Mouse (Mus musculus) G1E (cell line): ENCODE results near the gene Prm1. TPM values are rescaled to one million over a fixed set of nuclear protein-coding genes. Genes with fewer than 3 reads are reported as not detected.
A peak's percentile ranks its signal among the peaks of the same experiment; 100 is the strongest.

Source experiments
- ATAC-seq: 2 replicates; pipeline ENCODE4 v1.8.0; 2016; ENCODE audit warnings: mild to moderate bottlenecking; ENCODE audit not compliant: insufficient number of reproducible peaks, poor library complexity, low FRiP score, severe bottlenecking; ENCODE audit errors: extremely low read depth
- DNase-seq: peaks from one replicate; pipeline ENCODE4 v3.0.0; 2012; ENCODE audit warnings: low spot score
- H3K27me3 ChIP-seq: 2 replicates; pipeline ENCODE4 v1.6.1; 2012; ENCODE audit warnings: mild to moderate bottlenecking, low read length, inconsistent platforms; ENCODE audit not compliant: insufficient read depth
- H3K36me3 ChIP-seq: replicated peaks from 2 replicates; pipeline ENCODE3; 2012; ENCODE audit warnings: mild to moderate bottlenecking, inconsistent platforms
- H3K4me1 ChIP-seq: 2 replicates; pipeline ENCODE4 v1.6.1; 2012; ENCODE audit warnings: low read depth, low read length, inconsistent platforms, mixed read lengths; ENCODE audit not compliant: insufficient read depth
- H3K4me3 ChIP-seq: 2 replicates; pipeline ENCODE4 v1.5.1; 2012; ENCODE audit warnings: low read depth, mild to moderate bottlenecking, inconsistent platforms, low read length, moderate library complexity, mixed read lengths
- H3K9me3 ChIP-seq: replicated peaks from 2 replicates; pipeline ENCODE4 v1.6.1; 2012; ENCODE audit warnings: inconsistent platforms
- CTCF ChIP-seq: IDR thresholded peaks from 2 replicates; pipeline ENCODE4 v1.5.1; 2012; ENCODE audit warnings: low read depth, low read length, inconsistent platforms, mixed read lengths
- GATA1 ChIP-seq: IDR thresholded peaks from 2 replicates; pipeline ENCODE4 v1.6.1; 2012; ENCODE audit warnings: borderline replicate concordance, low read length, inconsistent platforms, mixed read lengths
- GATA2 ChIP-seq: IDR thresholded peaks from 2 replicates; pipeline ENCODE4 v1.6.1; 2012; ENCODE audit warnings: low read depth, low read length, inconsistent platforms, borderline replicate concordance
- POLR2AphosphoS5 ChIP-seq: IDR thresholded peaks from 2 replicates; pipeline ENCODE4 v1.6.1; 2012; ENCODE audit warnings: low read depth, low read length, inconsistent platforms; ENCODE audit not compliant: insufficient replicate concordance
- TAL1 ChIP-seq: conservative IDR thresholded peaks from 2 replicates; pipeline ENCODE4 v1.6.1; 2012; ENCODE audit warnings: low read depth, low read length, inconsistent platforms, mixed read lengths
- polyA plus RNA-seq: library from polyadenylated mRNA; stranded (reverse); fragments of >175 nt; gene quantifications from 2 replicates; pipeline ENCODE4 v1.2.3, GENCODE M21; 2012
- total RNA-seq, 2 experiments: library from RNA; stranded (forward) in 1 of 2; stranded (reverse) in 1 of 2; fragments of 200-1000 nt in 1 of 2; fragments of >200 nt in 1 of 2; fragmentation: Nextera tagmentation in 1 of 2; gene quantifications; 2 replicates each; pipeline ENCODE4 v1.2.3; 2014 to 2017

Gene Prm1
- total and polyA plus RNA-seq, 3 experiments = not detected

DNA sequence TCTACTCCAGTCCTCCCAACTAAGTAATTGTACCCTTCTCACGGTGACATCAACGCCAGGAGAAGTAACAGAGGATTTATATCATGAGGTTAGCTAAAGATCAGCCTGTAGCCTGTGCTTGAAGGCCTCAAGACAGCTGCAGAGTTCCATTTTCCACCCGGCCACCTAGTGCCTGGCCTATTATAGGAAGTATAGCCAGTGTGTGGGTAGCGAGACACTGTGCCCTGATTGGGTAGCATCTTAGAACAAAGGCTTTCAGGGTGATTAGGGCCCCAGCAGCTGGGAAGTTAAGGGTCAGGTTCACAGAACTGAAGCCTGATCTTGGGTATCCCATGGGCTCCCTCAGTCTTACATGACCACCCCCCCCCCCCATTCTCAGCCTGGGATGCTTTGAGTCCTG is 16.8 kb downstream of the Prm1 start:
- no peak overlapping the region for H3K4me3 ChIP-seq
- peaks cover 55% of the 10 kb centered on the region for H3K4me1 ChIP-seq
- peaks cover 34% of the 10 kb centered on the region for H3K27me3 ChIP-seq
- H3K36me3 ChIP-seq = peaks cover 9% of the 10 kb centered on the region
- TF ChIP-seq GATA1 = no peak
- no peak for TF ChIP-seq CTCF
- DNase-seq (no peak), ATAC-seq (no peak)
- peaks cover 7% of the 10 kb centered on the region for H3K9me3 ChIP-seq

DNA sequence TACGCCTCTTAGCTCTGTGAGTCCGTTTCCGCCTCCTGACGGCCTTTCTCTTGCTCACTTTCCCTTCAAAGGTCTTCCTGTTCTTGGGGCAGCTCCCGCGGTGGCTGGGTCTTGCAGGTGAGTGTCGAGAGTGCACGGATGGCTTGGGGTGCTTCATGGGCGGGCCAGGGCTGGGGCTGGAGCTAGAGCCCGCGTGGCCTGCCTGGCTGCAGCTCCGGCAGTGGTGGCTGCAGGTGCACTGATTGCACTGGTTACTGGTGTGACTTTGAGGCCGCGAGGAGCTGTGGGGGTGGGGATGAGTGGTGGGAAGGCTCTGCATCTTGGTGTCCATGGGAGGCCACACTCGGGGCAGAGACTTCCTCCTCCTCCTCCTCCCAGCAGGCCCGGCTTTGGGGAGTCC is 17.4 kb downstream of the Prm1 start, which contains the start of gene Tnp2:
Tnp2 (minus strand) TSS at position 390 of the 400 bp plus-strand sequence.
- no peak for ATAC-seq
- TF ChIP-seq CTCF (no peak), GATA2 (no peak), TAL1 (no peak), POLR2AphosphoS5 (no peak), GATA1 (no peak)
- Histone ChIP-seq H3K36me3 (peaks cover 14% of the 10 kb centered on the region), H3K4me1 (peaks cover 61% of the 10 kb centered on the region), H3K4me3 (peak within 1 kb of the TSS; percentile 11; the same call in 1 of the 2 replicates), H3K27me3 (peaks cover 34% of the 10 kb centered on the region), H3K9me3 (peaks cover 7% of the 10 kb centered on the region)
- no peak for DNase-seq

DNA sequence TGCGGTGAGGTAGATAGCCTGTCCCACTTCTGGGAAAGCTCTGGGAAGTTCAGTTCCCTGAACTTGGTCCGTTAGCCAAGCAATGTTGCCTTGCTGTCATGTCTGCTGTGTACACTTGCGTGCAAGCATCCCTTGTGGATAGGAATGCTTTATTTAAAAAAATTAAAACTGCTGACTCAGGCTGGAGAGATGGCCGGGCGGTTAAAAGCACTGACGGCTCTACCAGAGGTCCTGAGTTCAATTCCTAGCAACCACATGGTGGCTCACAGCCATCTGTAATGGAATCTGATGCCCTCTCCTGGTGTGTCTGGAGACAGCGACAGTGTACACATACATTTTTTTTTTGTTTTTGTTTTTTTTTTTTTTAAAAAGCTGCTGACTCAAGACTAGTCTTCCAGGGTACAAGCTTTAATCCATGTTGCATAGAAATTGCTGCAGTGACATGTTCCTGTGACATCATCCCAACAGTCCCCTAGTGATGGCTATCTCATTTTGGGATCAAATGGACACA is 18.0 kb downstream of the Prm1 start:
- Histone ChIP-seq H3K4me1 (peaks cover 67% of the 10 kb centered on the region), H3K4me3 (no peak overlapping the region), H3K36me3 (peaks cover 21% of the 10 kb centered on the region), H3K27me3 (peaks cover 34% of the 10 kb centered on the region), H3K9me3 (peaks cover 7% of the 10 kb centered on the region)
- ATAC-seq (no peak), DNase-seq (no peak)
- TF ChIP-seq POLR2AphosphoS5 (no peak), CTCF (no peak), GATA1 (no peak), GATA2 (no peak), TAL1 (no peak)

DNA sequence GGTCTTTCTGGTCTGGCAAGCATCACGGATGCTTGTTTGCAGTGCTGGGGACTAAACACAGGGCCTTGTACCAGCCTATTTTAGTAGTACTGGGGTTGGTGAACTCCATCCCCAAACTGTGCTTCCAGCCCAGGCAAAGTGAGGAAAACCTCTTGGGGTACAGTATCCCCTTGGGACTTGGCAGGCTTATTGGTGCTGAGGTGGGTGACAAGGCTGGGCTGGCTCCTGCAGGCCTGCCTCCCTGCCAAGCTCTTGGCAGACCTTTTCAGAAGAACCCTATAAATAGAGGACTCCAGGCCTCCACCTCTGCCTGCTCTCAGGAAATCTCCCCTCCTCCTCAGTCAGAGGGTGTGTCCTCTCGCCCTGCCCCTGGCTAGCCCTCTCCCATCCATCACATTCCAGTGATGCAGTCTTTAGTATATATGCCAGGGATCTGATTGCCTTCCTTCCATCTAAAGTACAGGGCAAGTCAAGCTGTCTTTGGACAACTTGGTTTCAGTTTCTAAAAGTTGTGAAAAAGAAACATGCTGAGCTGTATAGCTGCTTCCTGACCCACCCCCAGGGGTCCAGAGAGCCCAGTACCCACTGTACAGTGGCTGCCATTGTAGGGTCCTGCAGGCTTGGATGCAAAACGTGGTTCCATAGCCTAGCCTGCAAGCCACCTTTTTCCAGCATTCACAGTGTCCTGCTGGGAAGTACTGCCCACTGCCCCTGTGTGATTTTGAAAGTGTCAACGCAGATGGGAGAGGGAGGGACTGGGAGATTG is 18.7 kb downstream of the Prm1 start:
- DNase-seq (no peak), ATAC-seq (no peak)
- Histone ChIP-seq H3K4me1 (peaks cover 74% of the 10 kb centered on the region), H3K27me3 (peaks cover 29% of the 10 kb centered on the region), H3K36me3 (peaks cover 26% of the 10 kb centered on the region), H3K9me3 (peaks cover 7% of the 10 kb centered on the region), H3K4me3 (peak overlapping the region; percentile 84; the same call in 1 of the 2 replicates)
- no peak for TF ChIP-seq GATA1
- no peak for TF ChIP-seq GATA2
- no peak for TF ChIP-seq POLR2AphosphoS5
- no peak for TF ChIP-seq CTCF
- TF ChIP-seq TAL1 = no peak

DNA sequence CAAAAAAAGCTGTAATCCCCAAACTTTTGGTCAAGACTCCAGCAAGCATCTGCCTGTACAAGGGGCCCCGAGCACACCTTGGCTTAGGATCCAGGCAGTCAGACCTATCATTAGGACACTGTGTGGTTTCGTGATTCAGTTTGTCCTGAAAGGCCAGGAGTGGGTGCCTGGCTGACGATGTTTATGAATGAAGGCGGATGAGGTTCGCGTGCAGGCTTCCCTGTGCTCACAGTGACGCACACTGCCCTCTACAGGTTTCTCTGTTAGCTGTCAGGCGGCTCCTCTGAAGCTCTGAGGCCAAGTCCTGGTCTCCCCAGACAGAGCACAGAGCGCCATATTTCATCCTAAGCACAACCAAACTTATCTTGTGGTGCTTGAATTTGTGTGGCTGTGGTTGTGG is 19.4 kb downstream of the Prm1 start:
- Histone ChIP-seq H3K4me1 (peaks cover 78% of the 10 kb centered on the region), H3K27me3 (peaks cover 23% of the 10 kb centered on the region), H3K9me3 (peaks cover 7% of the 10 kb centered on the region), H3K36me3 (peaks cover 32% of the 10 kb centered on the region), H3K4me3 (peak overlapping the region; percentile 84)
- peak; percentile 76 for DNase-seq
- ATAC-seq = peak; percentile 35; the same call in 1 of the 2 replicates
- TF ChIP-seq CTCF = peak; percentile 62
- TF ChIP-seq POLR2AphosphoS5 = no peak

DNA sequence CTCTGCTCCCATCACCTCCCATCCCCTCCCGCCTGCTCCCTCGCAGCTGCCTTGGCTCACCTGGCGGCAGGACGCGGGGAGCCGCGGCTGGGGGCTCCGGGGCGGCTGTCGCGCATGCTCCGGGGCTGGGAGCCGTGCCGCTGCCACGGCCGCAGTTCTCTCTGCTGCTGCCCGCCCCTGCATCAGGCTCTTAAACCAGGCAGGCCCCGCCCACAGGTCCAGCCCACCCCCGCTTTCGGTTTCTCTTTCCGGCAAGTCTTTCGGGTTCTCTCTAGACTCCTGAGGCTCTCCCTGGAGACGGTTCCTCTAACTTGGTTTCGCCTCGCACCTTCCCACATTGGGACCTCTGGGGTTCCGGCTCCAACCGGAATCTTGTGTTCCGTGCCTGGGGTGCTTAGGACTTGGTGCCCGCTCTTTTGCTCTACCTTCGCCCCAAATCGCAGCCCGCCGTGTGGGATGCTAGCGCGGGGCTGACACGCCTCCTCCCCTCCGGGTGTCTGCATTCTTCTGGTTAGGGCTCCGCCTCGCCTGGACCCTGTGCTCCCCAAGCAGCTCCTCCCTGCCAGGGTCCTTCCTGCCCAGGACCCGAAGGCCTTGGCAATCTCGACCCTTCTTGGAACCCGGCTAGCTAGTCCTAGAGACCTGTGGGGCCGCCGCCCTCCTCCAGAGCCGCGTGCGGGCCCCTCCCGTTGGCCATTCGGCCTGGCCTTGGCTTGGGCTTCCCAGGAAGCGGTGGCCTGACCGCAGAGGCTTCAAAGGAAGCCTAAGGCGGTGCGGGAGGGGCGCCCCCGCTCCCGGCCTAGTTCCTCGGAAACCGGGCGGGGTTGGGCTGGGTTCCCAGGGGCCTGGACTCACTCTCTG is 20.0 kb downstream of the Prm1 start, which contains the start of gene Socs1:
Socs1 (minus strand) TSS at position 166 of the 861 bp plus-strand sequence.
- TF ChIP-seq GATA1 (no peak), GATA2 (no peak), POLR2AphosphoS5 (no peak), TAL1 (no peak), CTCF (no peak)
- H3K9me3 ChIP-seq = peaks cover 7% of the 10 kb centered on the region
- peaks cover 16% of the 10 kb centered on the region for H3K27me3 ChIP-seq
- H3K36me3 ChIP-seq = peaks cover 38% of the 10 kb centered on the region
- H3K4me1 ChIP-seq = peaks cover 78% of the 10 kb centered on the region
- DNase-seq = peak; percentile 95
- peak within 1 kb of the TSS; percentile 84 for H3K4me3 ChIP-seq
- peak; percentile 66 for ATAC-seq
